ENCODE assay signal across 21 mouse cellular contexts in the genomic region with DNA sequence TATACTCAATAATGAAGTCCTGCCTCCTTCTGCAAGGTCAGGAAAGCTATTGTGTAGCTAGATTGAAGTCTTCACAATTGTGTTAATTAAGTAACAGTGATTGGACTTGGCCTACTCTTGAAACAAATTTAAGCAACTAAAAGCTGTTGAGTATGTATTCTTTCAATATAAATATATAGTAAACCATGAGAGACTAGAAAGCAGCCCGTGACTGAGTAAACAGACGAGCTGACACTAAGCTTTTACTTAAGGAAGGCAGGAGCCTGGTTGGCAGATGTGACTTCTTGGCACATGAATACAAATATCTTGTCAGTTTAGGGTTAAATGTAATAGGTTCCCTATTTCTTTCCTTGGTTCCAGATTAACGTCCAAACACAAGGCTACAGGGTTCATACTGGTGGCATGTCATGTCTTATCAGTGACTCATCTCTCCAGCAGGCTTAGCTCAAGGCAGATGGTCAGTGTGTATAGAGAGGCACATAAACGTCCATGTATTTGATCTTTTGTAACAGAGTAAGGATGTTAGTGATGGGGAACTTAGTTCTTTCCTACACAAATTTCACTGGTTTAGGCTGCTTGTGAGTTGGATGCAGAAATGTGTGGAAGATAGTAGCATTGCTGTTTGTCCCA.
DNase-seq lines count a peak whose midpoint lies in the region; ATAC-seq and TF ChIP-seq lines count a peak whose summit lies in the region.
"Had no signal": no experiment of that assay in that cellular context is flagged by ENCODE, and none has a peak within 500 bp of the region (broad histone marks: within the 10 kb centered on the region; RNA-seq: fewer than 3 reads in every experiment).

No protein-coding gene starts in this region.

- H3K9ac ChIP-seq in kidney, postnatal 0 days (ENCODE audit: low read depth, low read length) = no peak overlapping the region
- no peak overlapping the region for H3K9ac ChIP-seq in stomach, embryonic 16.5 days (ENCODE audit: low read length)
- H3K9ac ChIP-seq in stomach, postnatal 0 days (ENCODE audit: low read length) = no peak overlapping the region
- H3K9ac ChIP-seq: hindbrain, embryonic 13.5 days; liver, embryonic 14.5 days; neural tube, embryonic 12.5 days had no signal

- no peaks in the 10 kb centered on the region for H3K36me3 ChIP-seq in kidney, postnatal 0 days (ENCODE audit: insufficient read depth, low read length)
- H3K36me3 ChIP-seq in stomach, embryonic 16.5 days (ENCODE audit: control insufficient read depth, insufficient read depth, low read length) = no peaks in the 10 kb centered on the region
- H3K36me3 ChIP-seq in stomach, postnatal 0 days (ENCODE audit: control insufficient read depth, insufficient read depth, low read length) = no peaks in the 10 kb centered on the region
- H3K36me3 ChIP-seq: hindbrain, embryonic 13.5 days; midbrain, embryonic 10.5 days; neural tube, embryonic 12.5 days had no signal

- no peaks in the 10 kb centered on the region for H3K27me3 ChIP-seq in kidney, postnatal 0 days (ENCODE audit: insufficient read depth, low read length)
- no peaks in the 10 kb centered on the region for H3K27me3 ChIP-seq in stomach, embryonic 16.5 days (ENCODE audit: control insufficient read depth, insufficient read depth, low read length)
- H3K27me3 ChIP-seq in stomach, postnatal 0 days (ENCODE audit: control insufficient read depth, insufficient read depth, low read length) = no peaks in the 10 kb centered on the region
- H3K27me3 ChIP-seq: hindbrain, embryonic 13.5 days; neural tube, embryonic 12.5 days had no signal

- no peaks in the 10 kb centered on the region for H3K4me1 ChIP-seq in kidney, postnatal 0 days (replicated peaks; ENCODE audit: insufficient read depth, low read length)
- H3K4me1 ChIP-seq in stomach, embryonic 16.5 days (ENCODE audit: control insufficient read depth, insufficient read depth, low read length) = peaks cover 15% of the 10 kb centered on the region; the same call in 1 of the 2 replicates
- 0 out of 2 replicates have a peak, but pooled peaks cover 5% of the 10 kb centered on the region for H3K4me1 ChIP-seq in stomach, postnatal 0 days (replicated peaks; ENCODE audit: control insufficient read depth, insufficient read depth)
- H3K4me1 ChIP-seq: hindbrain, embryonic 13.5 days; midbrain, embryonic 10.5 days; neural tube, embryonic 12.5 days had no signal

- TF ChIP-seq EP300 in stomach, postnatal 0 days (optimal IDR thresholded peaks at IDR 0.05) = no peak

- H3K4me3 ChIP-seq in kidney, postnatal 0 days (replicated peaks; ENCODE audit: low read depth, low read length) = no peak overlapping the region
- no peak overlapping the region for H3K4me3 ChIP-seq in stomach, embryonic 16.5 days (replicated peaks; ENCODE audit: low read length)
- H3K4me3 ChIP-seq in stomach, postnatal 0 days (ENCODE audit: low read depth, low read length) = no peak overlapping the region
- H3K4me3 ChIP-seq: hindbrain, embryonic 13.5 days; layer of hippocampus, adult 2 months; midbrain, embryonic 10.5 days; neural tube, embryonic 12.5 days had no signal

- H3K4me2 ChIP-seq in kidney, postnatal 0 days (ENCODE audit: low read length) = no peak overlapping the region
- H3K4me2 ChIP-seq in stomach, embryonic 16.5 days (ENCODE audit: low read depth, low read length) = no peak overlapping the region
- H3K4me2 ChIP-seq in stomach, postnatal 0 days (replicated peaks; ENCODE audit: low read depth) = no peak overlapping the region
- H3K4me2 ChIP-seq: hindbrain, embryonic 13.5 days; neural tube, embryonic 12.5 days had no signal

- no peak for ATAC-seq in kidney, postnatal 0 days (replicated peaks; ENCODE audit: low FRiP score, low read depth)
- peak; percentile 37; the same call in 1 of the 2 replicates for ATAC-seq in stomach, embryonic 16.5 days (ENCODE audit: insufficient read depth, low FRiP score)
- ATAC-seq in stomach, postnatal 0 days (ENCODE audit: low FRiP score, low TSS enrichment) = no peak
- ATAC-seq: CD4-positive, CD25-positive, alpha-beta regulatory T cell, adult 4 months; forebrain, embryonic 16.5 days; inflammation-experienced regulatory T-cells, adult 6 months had no signal

- DNase-seq in adrenal gland, adult (ENCODE audit: inconsistent age in 2 of 2, low spot score in 1 of 2) = peak; percentile 10 to 72
- DNase-seq in adrenal gland, postnatal 25 days = no peak
- peak; percentile 19 to 39 for DNase-seq in cerebellum, postnatal 10 days
- DNase-seq in cerebellum, postnatal 4 days (ENCODE audit: low spot score in 2 of 2) = no peak
- DNase-seq in kidney, postnatal 0 days (ENCODE audit: low spot score) = peak; percentile 7
- no peak for DNase-seq in kidney, adult 11 months
- DNase-seq in stomach, postnatal 0 days (ENCODE audit: low spot score) = no peak
- DNase-seq: embryo, embryonic 11 days; gastrocnemius, postnatal 25 days; layer of hippocampus, postnatal 36 days; thymus, postnatal 36 days had no signal

- no peak overlapping the region for H3K27ac ChIP-seq in kidney, postnatal 0 days
- H3K27ac ChIP-seq in stomach, embryonic 16.5 days (ENCODE audit: low read length) = no peak overlapping the region; the same call in 1 of the 2 replicates
- H3K27ac ChIP-seq in stomach, postnatal 0 days (replicated peaks) = no peak overlapping the region
- H3K27ac ChIP-seq: hindbrain, embryonic 13.5 days; layer of hippocampus, adult 2 months; liver, embryonic 14.5 days; macrophage; midbrain, embryonic 10.5 days; neural tube, embryonic 12.5 days had no signal

- no peak for TF ChIP-seq CTCF in kidney, postnatal 0 days (IDR thresholded peaks at IDR 0.05; ENCODE audit: low read depth)
- TF ChIP-seq CTCF in stomach, postnatal 0 days (IDR thresholded peaks at IDR 0.05; ENCODE audit: low read depth) = no peak

- no peaks in the 10 kb centered on the region for H3K9me3 ChIP-seq in kidney, postnatal 0 days (replicated peaks; ENCODE audit: low read length)
- H3K9me3 ChIP-seq in stomach, embryonic 16.5 days (replicated peaks; ENCODE audit: control insufficient read depth, low read length) = no peaks in the 10 kb centered on the region
- no peaks in the 10 kb centered on the region for H3K9me3 ChIP-seq in stomach, postnatal 0 days (ENCODE audit: control insufficient read depth, low read length)
- H3K9me3 ChIP-seq: hindbrain, embryonic 13.5 days; midbrain, embryonic 10.5 days; neural tube, embryonic 12.5 days had no signal

- WGBS in kidney, postnatal 0 days = 32% methylated on average over 4 of the region's 4 CpGs
- WGBS in stomach, embryonic 16.5 days = 20% methylated on average over 4 of the region's 4 CpGs
- whole genome bisulfite sequencing in stomach, postnatal 0 days = 21% methylated on average over 4 of the region's 4 CpGs

Comparison
In these comparisons a context has a peak if more than half of its experiments do, and no peak if none do; other contexts are left out.
1. DNase-seq: peak in adrenal gland, adult (2 of 2), cerebellum, postnatal 10 days (2 of 2) and kidney, postnatal 0 days (single experiment); none in adrenal gland, postnatal 25 days (single experiment), cerebellum, postnatal 4 days (0 of 2), kidney, adult 11 months (single experiment) and stomach, postnatal 0 days (single experiment).